Mouse (Mus musculus) testis, postnatal 10 days (tissue): ENCODE measurements at regions not wholly inside any gene's neighbourhood (a gene's known extent, or its start where the extent isn't known, plus 50 kb on each side); places are given as distances from the start of the nearest gene placed in this dataset.
A peak's percentile ranks its signal among the peaks of the same experiment; 100 is the strongest.

Experiments
- DNase-seq: peaks from one replicate; pipeline ENCODE4 v3.0.0; 2021; ENCODE audit warnings: low spot score

DNA sequence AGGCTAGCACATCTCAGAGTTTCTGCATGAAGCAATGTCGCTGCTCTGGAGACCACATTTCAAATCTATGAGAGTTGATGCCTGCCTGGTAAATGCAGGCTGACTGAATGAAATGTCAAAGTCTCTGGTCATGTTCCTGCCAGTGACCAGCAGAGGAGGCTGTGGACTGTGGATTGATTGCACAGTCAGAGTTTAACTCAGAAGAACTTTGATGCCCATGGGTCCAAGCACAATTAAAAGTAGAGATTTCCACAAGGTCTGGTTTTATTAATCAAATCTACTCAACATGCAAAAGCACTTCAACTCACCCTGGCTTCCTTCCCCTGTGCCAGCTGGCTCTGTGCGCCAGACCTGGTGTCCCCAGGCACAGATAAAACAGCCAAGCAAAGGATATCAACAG lies 81.3 kb downstream of the Hsd17b3 start:
- no peak for DNase-seq

DNA sequence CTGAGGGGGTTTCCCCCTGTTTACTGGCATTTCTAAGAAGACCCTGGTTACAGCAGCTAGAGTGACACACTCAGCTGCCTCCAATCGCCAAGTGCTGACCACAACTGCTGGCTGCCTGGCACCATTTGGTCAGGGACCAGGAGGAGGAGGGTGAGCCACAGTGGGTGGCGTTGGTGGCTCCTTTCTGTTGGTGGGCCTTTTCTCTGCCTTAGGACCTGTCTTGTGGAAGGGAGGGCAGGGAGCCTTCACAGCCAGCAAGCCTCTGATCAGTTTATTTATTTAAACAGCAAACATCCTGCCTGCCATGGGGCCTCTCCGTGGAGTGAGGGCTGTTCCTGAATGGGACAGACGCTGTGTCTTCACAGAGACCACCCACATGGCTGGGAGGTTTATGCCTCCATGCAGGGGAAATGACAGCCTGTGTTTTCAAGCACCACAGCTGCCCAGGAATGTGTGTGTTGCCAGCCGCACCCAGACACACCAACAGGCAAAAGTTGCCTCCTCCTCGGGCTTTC lies 86.0 kb downstream of the Hsd17b3 start:
- no peak for DNase-seq

DNA sequence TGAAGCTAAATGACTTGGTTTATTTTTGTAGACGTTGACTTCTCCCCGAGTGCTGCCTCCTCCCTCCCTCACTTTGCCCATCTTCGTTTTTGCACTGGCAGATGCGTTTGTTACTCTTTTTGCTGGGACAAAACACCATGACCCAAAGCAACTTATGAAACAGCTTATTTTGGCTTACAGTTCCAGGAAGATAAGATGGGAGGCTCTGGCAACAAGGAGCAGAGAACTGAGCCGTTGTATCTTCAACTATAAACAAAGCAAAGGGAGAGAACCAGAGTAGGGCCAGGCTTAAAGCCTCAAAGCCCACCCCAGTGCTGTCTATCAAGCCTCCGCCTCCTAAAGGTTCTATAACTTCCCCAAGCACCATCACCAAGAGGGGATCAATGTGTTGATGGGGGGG lies 88.7 kb downstream of the Hsd17b3 start:
- no peak for DNase-seq

DNA sequence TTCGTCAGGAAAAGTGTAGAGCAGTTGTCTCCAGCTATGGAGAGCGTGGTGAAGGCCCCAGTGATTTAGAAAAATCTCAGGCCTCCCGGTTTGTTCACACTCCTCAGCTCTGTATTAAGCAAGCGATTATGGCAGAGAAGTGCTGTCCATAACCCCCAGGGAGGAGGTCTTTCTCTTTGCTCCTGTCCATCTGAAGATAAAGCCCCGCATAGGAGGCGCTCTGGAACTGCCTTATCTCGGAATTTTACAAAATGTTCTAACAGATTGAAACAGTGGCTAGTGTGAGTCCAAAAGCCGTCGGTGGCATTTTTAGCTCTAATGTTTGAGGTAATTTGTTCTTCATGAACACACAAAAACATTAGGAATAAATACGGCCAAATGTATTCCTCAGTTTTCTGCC lies 90.4 kb downstream of the Hsd17b3 start:
- DNase-seq: no peak

DNA sequence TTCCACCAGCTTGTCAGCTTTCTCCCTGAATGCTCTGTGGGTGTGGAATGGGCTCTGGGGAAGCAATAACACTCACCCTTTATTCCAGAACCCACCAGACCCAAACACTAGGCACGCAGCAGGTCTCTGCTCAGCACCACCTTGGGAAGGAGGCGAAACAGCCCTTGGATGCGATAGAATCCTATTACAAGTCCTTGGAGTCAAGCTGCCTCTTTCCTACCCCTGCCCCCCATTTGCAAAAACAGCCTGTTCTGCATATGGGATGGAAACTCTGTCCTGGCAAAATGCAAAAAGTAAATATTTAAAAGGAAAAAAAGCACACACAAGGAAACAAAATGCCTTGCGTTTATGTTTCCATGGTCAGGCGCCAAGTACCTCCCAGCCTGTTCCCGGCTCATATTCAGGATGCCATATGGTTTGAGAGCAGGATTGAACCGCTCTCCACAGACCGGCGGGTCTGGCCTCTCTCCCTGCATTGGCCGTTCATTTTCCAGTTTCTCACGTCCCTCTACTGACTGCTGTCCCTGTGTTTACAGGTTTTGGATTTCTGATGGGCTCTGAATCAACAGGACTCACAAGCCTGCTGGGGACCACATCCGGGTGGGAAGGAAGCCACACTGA lies 95.1 kb downstream of the Hsd17b3 start:
- DNase-seq: no peak

DNA sequence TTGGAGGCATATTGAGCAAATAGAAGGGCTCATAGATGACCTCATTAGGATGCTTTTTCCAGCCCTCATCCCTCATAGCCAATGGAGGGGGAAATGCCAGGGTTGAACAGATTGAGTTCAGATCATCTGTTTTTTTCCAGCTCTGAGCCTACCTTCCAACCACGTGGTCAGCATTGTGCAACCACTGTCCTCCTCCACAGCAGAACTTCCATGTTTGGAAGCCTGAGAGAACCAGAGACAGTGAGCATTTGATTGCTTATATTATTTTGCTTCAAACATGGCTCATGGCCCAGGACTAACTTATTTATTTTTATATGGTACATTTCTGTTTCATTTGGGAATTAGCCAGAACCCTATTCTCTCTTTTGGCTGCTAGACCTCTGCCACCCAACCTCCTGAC lies 96.0 kb downstream of the Hsd17b3 start:
- no peak for DNase-seq

DNA sequence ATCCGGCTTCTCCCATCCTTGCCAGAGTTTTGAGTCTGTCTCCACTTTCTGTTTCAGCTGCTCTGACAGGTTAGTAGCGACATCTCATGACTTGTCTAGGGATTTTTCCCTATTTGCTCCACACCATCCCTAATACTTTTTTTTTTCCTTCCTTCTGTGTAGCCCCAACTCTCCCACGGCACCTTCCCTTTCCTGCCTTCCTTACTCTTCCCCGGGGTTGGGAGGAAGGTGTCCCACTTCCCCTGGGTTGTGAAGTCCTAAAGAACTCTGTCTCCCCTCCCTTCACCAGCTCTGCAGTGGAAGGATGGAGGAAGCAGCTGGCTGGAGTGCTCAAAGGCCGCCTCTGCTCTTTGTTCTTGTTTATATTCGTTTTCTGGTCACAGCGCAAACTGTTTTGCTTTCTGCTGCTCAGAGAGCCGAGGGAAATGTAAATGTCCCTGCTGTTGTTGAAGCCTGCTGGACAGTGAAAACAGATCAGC lies 98.5 kb downstream of the Hsd17b3 start:
- DNase-seq: no peak

DNA sequence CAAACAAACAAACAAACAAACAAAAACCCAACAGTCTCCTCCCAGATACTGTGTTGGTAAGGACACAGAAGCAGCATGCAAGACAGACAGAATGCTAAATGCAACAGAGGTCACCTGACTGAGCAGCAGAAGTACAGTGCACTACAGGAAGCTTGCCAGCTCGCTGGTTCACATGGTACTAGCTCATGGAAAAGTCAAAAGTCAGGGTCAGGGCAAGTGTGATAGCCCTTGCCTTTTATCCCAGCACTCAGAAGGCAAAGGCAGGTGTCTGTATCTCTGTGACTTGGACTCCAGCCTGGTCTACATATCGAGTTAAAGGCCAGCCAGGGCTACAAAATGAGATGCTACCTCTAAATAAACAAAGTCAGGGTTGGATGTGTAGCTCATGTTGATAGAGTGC lies 99.3 kb downstream of the Hsd17b3 start:
- no peak for DNase-seq

DNA sequence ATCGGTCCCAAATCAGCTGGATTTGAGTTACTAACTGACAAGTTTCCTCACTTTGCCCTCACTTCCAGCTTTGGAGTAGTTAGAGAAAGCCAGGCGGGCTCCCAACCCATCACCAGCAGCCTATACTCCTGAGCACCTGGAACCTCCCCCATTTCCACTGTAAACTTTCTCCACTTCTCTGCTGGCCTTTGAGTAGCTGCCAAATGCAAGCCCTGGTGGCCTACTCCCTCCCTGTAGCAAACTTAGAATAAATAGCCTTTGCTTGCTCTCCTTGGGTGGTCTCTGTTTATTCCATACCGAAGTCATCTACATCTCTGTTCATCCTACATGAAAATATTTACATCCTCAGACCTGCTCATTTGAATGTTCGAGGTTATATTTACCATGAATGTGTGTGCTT lies 100.8 kb downstream of the Hsd17b3 start:
- no peak for DNase-seq

DNA sequence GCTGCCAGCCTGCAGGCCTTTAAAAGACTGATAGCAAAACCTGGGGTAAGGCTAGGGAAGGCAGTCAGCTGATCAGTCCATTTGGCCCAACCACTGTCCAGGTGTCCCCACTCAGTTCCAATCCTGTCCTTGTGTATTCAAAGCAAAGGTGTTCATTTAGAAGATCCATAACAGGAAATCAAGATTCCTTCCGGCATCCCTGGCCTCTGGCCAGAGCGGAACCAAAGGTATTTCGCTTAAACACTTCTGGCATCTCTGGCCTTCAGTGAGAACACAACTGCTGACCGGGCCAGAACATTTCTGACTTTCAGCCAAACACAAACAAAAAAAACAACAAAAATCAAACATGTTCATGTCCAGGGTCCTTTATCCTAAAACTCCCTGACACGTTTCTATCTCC lies 102.3 kb downstream of the Hsd17b3 start:
- no peak for DNase-seq

DNA sequence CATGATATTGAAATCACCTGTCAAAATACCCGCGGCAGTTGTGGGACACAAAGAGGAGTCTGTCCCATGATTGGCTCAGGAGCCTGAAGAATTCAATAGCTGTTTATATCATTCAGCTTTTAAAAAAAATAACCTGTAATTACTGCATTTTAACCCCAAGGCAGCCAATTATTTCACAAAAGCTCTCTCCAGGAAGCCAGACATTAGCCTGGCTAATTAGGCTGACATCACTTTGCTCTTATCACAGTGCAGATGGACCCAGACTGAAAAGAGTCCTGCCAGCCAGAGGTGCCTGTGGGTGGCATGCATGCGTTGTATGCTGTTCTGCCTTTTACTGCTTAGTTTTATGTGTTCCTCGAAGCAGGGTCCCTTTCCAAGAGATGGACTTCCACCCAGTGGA lies 103.4 kb downstream of the Hsd17b3 start:
- DNase-seq: no peak

DNA sequence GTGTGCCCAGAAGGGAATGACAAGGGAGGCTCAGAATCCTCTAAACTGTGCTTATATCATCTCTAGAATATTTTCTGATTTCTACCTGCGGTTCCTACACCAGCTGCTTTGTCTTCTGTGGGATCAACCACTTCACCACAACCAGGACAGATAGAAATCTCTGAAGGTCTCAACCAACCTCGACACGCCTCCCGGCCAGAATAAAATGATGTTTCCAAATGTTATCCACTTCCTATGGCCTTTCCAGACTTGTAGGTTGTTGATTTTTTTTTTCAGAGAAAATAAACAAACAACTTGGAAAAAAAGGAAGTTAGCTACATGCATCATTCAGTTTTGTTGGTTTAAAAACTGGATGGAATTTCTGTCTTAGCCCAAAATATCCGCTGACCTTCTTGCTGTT lies 103.9 kb downstream of the Hsd17b3 start:
- no peak for DNase-seq

DNA sequence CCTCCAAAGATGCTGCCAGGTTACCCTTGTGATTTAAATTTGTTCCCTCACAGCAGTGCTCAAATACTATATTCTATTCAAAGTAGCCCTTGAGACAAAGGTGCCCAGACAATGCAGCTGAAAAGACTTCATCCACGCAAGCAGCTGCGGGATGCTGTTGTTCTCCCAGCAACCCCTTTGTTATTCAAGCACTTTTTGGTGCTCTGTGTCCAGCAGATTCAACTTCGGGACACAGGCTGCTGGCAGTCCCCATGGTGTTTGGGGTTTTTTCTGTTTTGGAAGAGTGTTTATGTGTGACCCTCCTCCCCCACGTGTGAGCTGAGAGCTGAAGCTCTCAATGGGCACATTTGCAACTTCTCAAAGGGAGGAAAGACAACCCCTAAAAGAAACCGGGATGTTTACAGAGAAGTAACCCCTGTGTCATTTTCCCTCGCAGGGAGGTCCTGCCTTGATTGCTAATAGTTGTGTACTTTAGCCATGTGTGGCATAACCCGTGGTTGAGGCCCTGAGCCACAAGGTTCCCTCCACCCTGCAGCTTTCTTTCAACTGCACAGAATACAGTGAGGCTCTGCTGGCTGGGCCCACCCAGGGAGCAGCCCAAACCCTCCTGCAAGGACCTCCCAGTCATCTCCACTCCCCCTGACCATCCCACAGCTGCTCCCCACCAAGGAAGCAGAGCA lies 108.9 kb downstream of the Hsd17b3 start:
- no peak for DNase-seq

DNA sequence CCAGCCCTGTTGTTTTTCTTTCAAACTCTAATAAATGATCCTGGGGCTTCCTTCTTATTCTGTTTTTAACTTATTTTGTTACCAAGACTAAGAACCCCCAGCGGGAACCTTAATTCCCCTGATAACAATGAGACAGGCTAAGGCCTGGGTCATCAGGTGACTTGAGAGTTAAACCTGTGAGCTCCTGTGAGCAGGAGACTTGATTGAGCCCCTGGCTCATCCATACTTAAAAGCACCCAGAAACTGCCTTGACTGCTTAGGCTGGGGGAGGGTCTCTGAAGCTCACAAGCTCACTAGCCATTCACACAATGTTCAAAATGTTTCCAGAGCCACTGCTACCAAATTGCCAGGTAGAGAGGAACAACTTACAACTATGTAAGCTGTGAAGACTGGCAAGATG lies 109.4 kb downstream of the Hsd17b3 start:
- DNase-seq: no peak

DNA sequence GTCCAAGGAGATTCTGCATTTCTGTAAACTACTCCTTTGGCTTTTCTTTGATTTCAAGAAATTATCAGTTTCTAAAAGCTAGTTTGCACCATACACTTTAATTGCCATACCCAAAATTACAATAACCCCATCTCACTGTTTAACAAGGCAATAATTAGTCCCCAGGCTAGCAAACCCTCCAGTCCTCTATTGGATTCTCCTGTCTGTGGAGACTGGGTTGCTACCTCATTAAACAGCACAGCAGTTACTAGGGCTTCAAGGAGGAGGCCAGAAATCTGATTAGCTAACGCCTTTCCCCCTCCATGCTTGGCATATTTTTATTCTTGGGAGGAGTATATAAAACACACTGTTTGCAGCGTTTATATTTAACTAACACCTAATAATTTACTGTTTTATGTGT lies 119.1 kb downstream of the Hsd17b3 start:
- no peak for DNase-seq

DNA sequence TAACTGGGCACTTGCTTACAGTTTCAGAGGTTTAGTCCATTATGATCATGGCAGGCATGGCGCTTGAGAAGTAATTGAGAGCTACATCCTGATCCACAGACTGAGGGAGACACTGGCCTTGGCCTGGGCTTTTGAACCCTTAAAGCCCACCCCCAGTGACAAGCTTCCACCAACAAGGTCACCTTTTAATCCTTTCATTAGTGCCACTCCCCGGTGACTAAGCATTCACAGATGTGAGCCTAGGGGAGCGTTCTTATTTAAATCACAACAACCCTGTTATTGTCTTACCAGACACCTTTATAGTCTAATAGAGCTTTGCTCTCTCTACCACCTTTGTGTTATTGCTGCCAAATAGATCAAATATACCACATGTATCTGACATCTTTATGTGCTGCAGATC lies 120.4 kb downstream of the Hsd17b3 start:
- no peak for DNase-seq

DNA sequence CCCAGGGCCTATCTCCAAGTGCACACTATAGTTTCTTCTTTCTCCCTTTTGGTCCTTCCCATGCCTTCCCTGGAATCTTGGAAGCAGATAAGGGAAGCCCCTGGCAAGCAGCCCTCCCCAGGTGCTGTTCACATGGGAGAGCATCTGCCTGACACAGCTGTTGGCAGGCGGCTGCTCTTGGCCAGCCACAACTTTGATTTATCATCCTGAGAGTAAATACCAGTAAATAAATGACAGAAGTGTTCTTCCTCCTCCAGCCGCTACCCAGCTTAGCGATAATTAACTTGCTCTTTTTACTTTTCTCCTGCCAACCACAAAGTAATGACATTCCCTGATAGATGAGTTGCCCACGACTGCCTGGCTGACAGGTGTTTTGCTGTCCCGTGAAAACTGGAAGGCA lies 131.9 kb downstream of the Hsd17b3 start:
- DNase-seq: peak; percentile 53

DNA sequence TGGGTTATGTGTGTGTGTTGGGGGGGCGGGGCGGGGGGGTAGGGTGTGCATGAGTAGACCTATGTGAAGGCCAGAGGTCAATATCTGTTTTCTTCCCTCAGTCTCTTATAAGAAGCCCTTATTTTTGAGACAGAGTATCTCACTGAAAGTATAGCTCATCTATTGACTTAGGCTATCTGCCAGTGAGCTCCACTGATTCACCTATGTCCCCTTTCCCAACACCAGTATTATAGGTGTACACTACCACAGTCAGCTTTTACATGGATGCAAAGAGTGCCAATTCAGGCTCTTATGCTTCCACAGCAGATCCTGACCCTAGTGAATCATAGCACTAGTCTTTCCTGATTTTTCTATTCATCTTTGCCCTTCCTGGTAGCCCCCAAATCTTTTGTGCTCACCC lies 134.7 kb downstream of the Hsd17b3 start:
- DNase-seq: no peak

DNA sequence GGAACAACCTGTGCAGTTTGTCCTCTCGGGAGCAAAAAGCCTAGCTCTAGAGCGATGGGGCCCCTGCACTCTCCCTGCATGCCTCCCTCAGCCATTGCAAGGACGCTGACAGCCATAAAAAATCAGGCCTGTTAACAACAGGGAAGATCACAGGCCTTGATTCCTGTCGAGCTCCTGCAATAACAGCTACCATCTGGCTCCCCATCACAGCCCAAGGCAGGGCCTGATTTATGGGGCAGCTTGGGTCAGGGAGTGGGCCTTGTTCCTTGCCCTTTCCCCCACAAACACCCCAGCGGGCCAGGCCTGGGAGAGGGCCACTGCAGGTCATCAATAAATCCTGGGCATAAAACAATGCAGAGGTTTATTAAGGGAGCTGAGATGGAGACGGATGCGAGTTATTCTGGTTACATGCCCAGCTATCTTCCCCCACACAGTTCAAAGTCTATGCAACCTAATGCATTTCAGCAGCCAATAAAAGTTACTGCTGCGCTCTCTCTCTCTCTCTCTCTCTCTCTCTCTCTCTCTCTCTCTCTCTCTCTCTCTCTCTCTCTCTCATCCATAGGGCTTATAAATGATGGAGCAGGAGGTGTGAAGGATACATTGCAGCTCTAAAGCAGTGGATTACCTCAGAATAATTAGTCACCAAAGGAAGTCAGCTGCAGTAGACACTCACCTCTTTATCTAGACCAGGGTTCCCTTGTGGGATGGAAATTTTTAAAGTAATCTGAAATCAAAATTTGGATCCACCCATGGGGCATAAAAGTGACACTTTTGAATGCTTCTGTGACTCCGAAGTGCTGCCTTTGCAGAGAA lies 136.9 kb downstream of the Hsd17b3 start:
- no peak for DNase-seq

DNA sequence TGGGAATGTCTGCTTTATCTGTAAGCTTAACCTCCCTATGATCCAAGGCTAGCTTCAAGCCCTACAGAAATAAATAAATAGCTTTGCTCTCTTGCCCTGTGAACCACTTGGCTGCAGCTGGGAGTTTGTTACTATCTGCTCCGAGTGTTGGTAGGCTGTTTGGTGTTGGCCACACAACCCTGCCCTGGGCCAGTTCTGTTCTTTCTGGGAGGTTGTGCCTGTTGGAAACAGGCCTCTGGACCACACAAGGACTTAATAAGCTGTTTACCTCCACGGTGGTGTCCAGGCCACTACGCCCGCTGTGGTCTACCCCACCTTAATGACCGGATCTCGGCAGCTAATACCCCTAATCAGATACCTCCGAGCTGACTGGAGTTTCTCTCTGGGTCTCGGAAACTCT lies 136.1 kb downstream of the Ercc6l2 start:
- DNase-seq: no peak
